Mouse (Mus musculus) MEL (cell line): ENCODE measurements around the gene Tex264. TPM values are rescaled to one million over a fixed set of nuclear protein-coding genes. Genes with fewer than 3 reads are reported as not detected.

ENCODE experiments used
- DNase-seq: peaks from one replicate; pipeline ENCODE4 v3.0.0; 2011; ENCODE audit warnings: low read depth, low spot score
- H3K27ac ChIP-seq: 2 replicates; pipeline ENCODE4 v1.5.1; 2012; ENCODE audit warnings: low read depth, mild to moderate bottlenecking, control low read depth, low read length, moderate library complexity; ENCODE audit not compliant: control insufficient read depth
- H3K27me3 ChIP-seq, 2 experiments: fragments of 150-350 bp in 1 of 2; sonication (generic) in 1 of 2; 2 replicates each; pipeline ENCODE4 v1.6.1; 2012; ENCODE audit warnings: low read length in 2 of 2, mild to moderate bottlenecking in 2 of 2, improper control_type of control experiment in 1 of 2, moderate library complexity in 1 of 2; ENCODE audit not compliant: insufficient read depth in 2 of 2, control insufficient read depth in 1 of 2
- H3K36me3 ChIP-seq, 2 experiments: 2 replicates each; pipeline ENCODE4 v1.6.1; 2012 to 2014; ENCODE audit warnings: low read length in 2 of 2, improper control_type of control experiment in 1 of 2, inconsistent platforms in 1 of 2, mild to moderate bottlenecking in 1 of 2; ENCODE audit not compliant: insufficient read depth in 2 of 2, control insufficient read depth in 1 of 2
- H3K4me1 ChIP-seq, 2 experiments: fragments of 150-350 bp in 1 of 2; sonication (generic) in 1 of 2; 2 replicates each; pipeline ENCODE4 v1.6.1; 2012; ENCODE audit warnings: low read length in 2 of 2, improper control_type of control experiment in 1 of 2, mild to moderate bottlenecking in 1 of 2; ENCODE audit not compliant: insufficient read depth in 2 of 2, control insufficient read depth in 1 of 2
- H3K4me3 ChIP-seq, 2 experiments: fragments of 150-350 bp in 1 of 2; sonication (generic) in 1 of 2; 2 replicates each; pipeline ENCODE4 v1.5.1; 2012; ENCODE audit warnings: low read depth in 2 of 2, low read length in 2 of 2, mild to moderate bottlenecking in 2 of 2, moderate library complexity in 2 of 2, control low read depth in 1 of 2, improper control_type of control experiment in 1 of 2; ENCODE audit not compliant: control insufficient read depth in 1 of 2, insufficient read depth in 1 of 2
- H3K79me2 ChIP-seq: 2 replicates; pipeline ENCODE4 v1.6.1; 2012; ENCODE audit warnings: mild to moderate bottlenecking, low read length, moderate library complexity; ENCODE audit not compliant: control insufficient read depth, poor library complexity, insufficient read depth
- H3K9ac ChIP-seq: 2 replicates; pipeline ENCODE4 v1.6.1; 2012; ENCODE audit warnings: low read depth, mild to moderate bottlenecking, control low read depth, low read length, moderate library complexity; ENCODE audit not compliant: control insufficient read depth, poor library complexity, severe bottlenecking
- H3K9me3 ChIP-seq: fragments of 150-350 bp; sonication (generic); replicated peaks from 2 replicates; pipeline ENCODE4 v1.6.1; 2012; ENCODE audit warnings: mild to moderate bottlenecking, low read length, improper control_type of control experiment, moderate library complexity; ENCODE audit not compliant: insufficient read depth
- CHD1 ChIP-seq: IDR thresholded peaks from 2 replicates; pipeline ENCODE4 v1.6.1; 2012; ENCODE audit warnings: low read depth, mild to moderate bottlenecking, inconsistent platforms, low read length, improper control_type of control experiment
- CHD2 ChIP-seq: IDR thresholded peaks from 2 replicates; pipeline ENCODE4 v1.6.1; 2011; ENCODE audit warnings: low read length, improper control_type of control experiment
- EP300 ChIP-seq, 2 experiments: IDR thresholded peaks; 2 replicates each; pipeline ENCODE4 v1.6.1; 2011; ENCODE audit warnings: improper control_type of control experiment in 2 of 2, low read length in 2 of 2, low read depth in 1 of 2, mild to moderate bottlenecking in 1 of 2
- GATA1 ChIP-seq: IDR thresholded peaks from 2 replicates; pipeline ENCODE4 v1.6.1; 2011; ENCODE audit warnings: low read depth, low read length, improper control_type of control experiment
- KAT2A ChIP-seq: conservative IDR thresholded peaks from 2 replicates; pipeline ENCODE4 v1.6.1; 2012; ENCODE audit warnings: low read depth, low read length, improper control_type of control experiment, inconsistent platforms
- MAX ChIP-seq: IDR thresholded peaks from 2 replicates; pipeline ENCODE4 v1.6.1; 2011; ENCODE audit warnings: low read length, improper control_type of control experiment
- MAZ ChIP-seq: IDR thresholded peaks from 2 replicates; pipeline ENCODE4 v1.6.1; 2012; ENCODE audit warnings: low read depth, mild to moderate bottlenecking, inconsistent platforms, low read length, improper control_type of control experiment
- MYB ChIP-seq: IDR thresholded peaks from 2 replicates; pipeline ENCODE4 v1.6.1; 2011; ENCODE audit warnings: mild to moderate bottlenecking, low read depth, low read length, improper control_type of control experiment
- NELFE ChIP-seq: IDR thresholded peaks from 2 replicates; pipeline ENCODE4 v1.6.1; 2011; ENCODE audit warnings: low read depth, low read length, improper control_type of control experiment
- POLR2AphosphoS2 ChIP-seq: IDR thresholded peaks from 2 replicates; pipeline ENCODE4 v1.6.1; 2011; ENCODE audit warnings: low read length, improper control_type of control experiment
- RAD21 ChIP-seq: IDR thresholded peaks from 2 replicates; pipeline ENCODE4 v1.6.1; 2011; ENCODE audit warnings: mild to moderate bottlenecking, low read depth, low read length, improper control_type of control experiment
- SMC3 ChIP-seq: IDR thresholded peaks from 2 replicates; pipeline ENCODE4 v1.6.1; 2011; ENCODE audit warnings: low read depth, low read length, improper control_type of control experiment
- TAL1 ChIP-seq: IDR thresholded peaks from 2 replicates; pipeline ENCODE4 v1.6.1; 2012; ENCODE audit warnings: mild to moderate bottlenecking, inconsistent platforms, low read length, moderate library complexity, mixed read lengths
- TCF12 ChIP-seq: IDR thresholded peaks from 2 replicates; pipeline ENCODE4 v1.6.1; 2014; ENCODE audit warnings: low read depth, mild to moderate bottlenecking, inconsistent platforms, low read length, improper control_type of control experiment, moderate library complexity
- UBTF ChIP-seq: IDR thresholded peaks from 2 replicates; pipeline ENCODE4 v1.6.1; 2012; ENCODE audit warnings: low read depth, mild to moderate bottlenecking, inconsistent platforms, low read length, improper control_type of control experiment, moderate library complexity, borderline replicate concordance; ENCODE audit not compliant: insufficient read depth
- ZKSCAN1 ChIP-seq: IDR thresholded peaks from 2 replicates; pipeline ENCODE4 v1.6.1; 2012; ENCODE audit warnings: low read depth, mild to moderate bottlenecking, inconsistent platforms, low read length, improper control_type of control experiment, moderate library complexity
- ZMIZ1 ChIP-seq: IDR thresholded peaks from 2 replicates; pipeline ENCODE4 v1.6.1; 2012; ENCODE audit warnings: low read depth, mild to moderate bottlenecking, inconsistent platforms, low read length, improper control_type of control experiment, moderate library complexity
- ZNF384 ChIP-seq: IDR thresholded peaks from 2 replicates; pipeline ENCODE4 v1.6.1; 2012; ENCODE audit warnings: low read depth, mild to moderate bottlenecking, inconsistent platforms, low read length, improper control_type of control experiment
- polyA plus RNA-seq, 2 experiments: library from polyadenylated mRNA; stranded (reverse) in 1 of 2; unstranded in 1 of 2; fragments of >175 nt in 1 of 2; fragments of >200 nt in 1 of 2; gene quantifications; 2 replicates each; pipeline versions ENCODE4 v1.2.1 to v1.2.4; 2012; ENCODE audit warnings: low replicate concordance in 2 of 2, low read depth in 1 of 2; ENCODE audit not compliant: insufficient read length in 2 of 2, insufficient read depth in 1 of 2, missing spikeins in 1 of 2
- total RNA-seq: library from RNA; depleted of rRNA; stranded (reverse); fragments of 300-350 nt; gene quantifications from 2 replicates; pipeline ENCODE4 v1.2.3, GENCODE M21; 2012; rRNA removed

The Tex264 gene
- total and polyA plus RNA-seq, 3 experiments: 47.1 to 87.6 TPM; not detected in 1

GRCm38 (mm10) chr9:106614616-106615015 is 71.1 kb downstream of the Tex264 start:
- Histone ChIP-seq H3K27me3 (peaks cover 6 to 15% of the 10 kb centered on the region in 2 experiments), H3K4me1 (no peaks in the 10 kb centered on the region), H3K9me3 (no peaks in the 10 kb centered on the region), H3K9ac (no peak overlapping the region), H3K36me3 (no peaks in the 10 kb centered on the region), H3K27ac (no peak overlapping the region), H3K4me3 (no peak overlapping the region), H3K79me2 (no peaks in the 10 kb centered on the region)
- TF ChIP-seq GATA1 (no peak), TCF12 (no peak)
- no peak for DNase-seq

- H3K36me3 ChIP-seq: no peaks in the 10 kb centered on the region
- H3K27me3 ChIP-seq: peaks cover 6 to 18% of the 10 kb centered on the region in 2 experiments
- no peaks in the 10 kb centered on the region for H3K9me3 ChIP-seq
- no peak overlapping the region for H3K4me3 ChIP-seq
- H3K27ac ChIP-seq: no peak overlapping the region
- H3K4me1 ChIP-seq: no peaks in the 10 kb centered on the region
- TF ChIP-seq MAX (no peak), ZNF384 (no peak), TCF12 (no peak), EP300 (IDR thresholded peaks at IDR 0.05; ENCODE audit: low read depth in 1 of 2, low read length in 2 of 2) (no peak), SMC3 (no peak), UBTF (no peak), ZMIZ1 (no peak), NELFE (no peak), MAZ (no peak), MYB (no peak), TAL1 (no peak), POLR2AphosphoS2 (no peak), KAT2A (no peak)
- H3K9ac ChIP-seq: no peak overlapping the region
- H3K79me2 ChIP-seq: no peaks in the 10 kb centered on the region
- no peak for DNase-seq
Measured at GRCm38 (mm10) chr9:106613951-106614350, 71.8 kb downstream of the Tex264 start.

- Histone ChIP-seq H3K27me3 (peaks cover 6 to 25% of the 10 kb centered on the region in 2 experiments; a peak in 3 of 4 replicates), H3K4me1 (no peaks in the 10 kb centered on the region), H3K9me3 (no peaks in the 10 kb centered on the region), H3K4me3 (no peak overlapping the region), H3K27ac (no peak overlapping the region), H3K36me3 (no peaks in the 10 kb centered on the region), H3K79me2 (no peaks in the 10 kb centered on the region), H3K9ac (no peak overlapping the region)
- no peak for DNase-seq
- TF ChIP-seq ZKSCAN1 (no peak), CHD2 (no peak), CHD1 (no peak), RAD21 (no peak), MAX (no peak)
Measured at GRCm38 (mm10) chr9:106610727-106611126, 75.0 kb downstream of the Tex264 start.

Other genes starting within 250 kb of the Tex264 start
- 38.7 and 40.9 TPM in 2 replicates for gene Acy1, start 247.6 kb downstream of the Tex264 start, total RNA-seq
- 10 to 100 TPM in 1 of 2 experiments, not detected in 1; 61.5 TPM for gene Acy1, start 247.6 kb downstream of the Tex264 start, polyA plus RNA-seq
- 2.7 and 3.4 TPM in 2 replicates for gene Abhd14b, start 238.5 kb downstream of the Tex264 start, total RNA-seq
- gene Abhd14b, start 238.5 kb downstream of the Tex264 start, polyA plus RNA-seq: 1 to 10 TPM in 1 of 2 experiments, not detected in 1; 6.5 TPM
- 22.8 and 25.1 TPM in 2 replicates for gene Abhd14a, start 238.2 kb downstream of the Tex264 start, total RNA-seq
- 10 to 100 TPM in 1 of 2 experiments, not detected in 1; 48.7 TPM for gene Abhd14a, start 238.2 kb downstream of the Tex264 start, polyA plus RNA-seq
- 7.7 and 9.2 TPM in 2 replicates for gene Pcbp4, start 232.6 kb downstream of the Tex264 start, total RNA-seq
- gene Pcbp4, start 232.6 kb downstream of the Tex264 start, polyA plus RNA-seq: 10 to 100 TPM in 1 of 2 experiments, not detected in 1; 36.6 TPM
- not detected in 2 replicates for gene Gpr62, start 220.0 kb downstream of the Tex264 start, total RNA-seq
- gene Gpr62, start 220.0 kb downstream of the Tex264 start, polyA plus RNA-seq: under 1 TPM in 1 of 2 experiments, not detected in 1; 0.10 TPM
- 226 and 315 TPM in 2 replicates for gene Rrp9, start 210.0 kb downstream of the Tex264 start, total RNA-seq
- 100 to 1,000 TPM in 1 of 2 experiments, not detected in 1; 395 TPM for gene Rrp9, start 210.0 kb downstream of the Tex264 start, polyA plus RNA-seq
- gene Parp3, start 209.0 kb downstream of the Tex264 start, total RNA-seq: 1.4 and 2.2 TPM in 2 replicates
- gene Parp3, start 209.0 kb downstream of the Tex264 start, polyA plus RNA-seq: 1 to 10 TPM in 1 of 2 experiments, not detected in 1; 5.0 TPM
- 0.39 TPM in 1 of 2 replicates, not detected in the other for gene Iqcf1, start 186.0 kb downstream of the Tex264 start, total RNA-seq
- under 1 TPM in 1 of 2 experiments, not detected in 1; 0.52 TPM for gene Iqcf1, start 186.0 kb downstream of the Tex264 start, polyA plus RNA-seq
- gene Iqcf5, start 171.4 kb downstream of the Tex264 start, total RNA-seq: 0.81 and 1.0 TPM in 2 replicates
- 1 to 10 TPM in 1 of 2 experiments, not detected in 1; 1.5 TPM for gene Iqcf5, start 171.4 kb downstream of the Tex264 start, polyA plus RNA-seq
- not detected in 2 replicates for gene Iqcf3, start 124.3 kb downstream of the Tex264 start, total RNA-seq
- not detected for gene Iqcf3, start 124.3 kb downstream of the Tex264 start, polyA plus RNA-seq
- gene Iqcf4, start 114.9 kb downstream of the Tex264 start, total RNA-seq: not detected in 2 replicates
- not detected for gene Iqcf4, start 114.9 kb downstream of the Tex264 start, polyA plus RNA-seq
- not detected in 2 replicates for gene Iqcf6, start 59.3 kb downstream of the Tex264 start, total RNA-seq
- gene Iqcf6, start 59.3 kb downstream of the Tex264 start, polyA plus RNA-seq: not detected
- gene Grm2, start 29.8 kb downstream of the Tex264 start, total RNA-seq: not detected in 2 replicates
- not detected for gene Grm2, start 29.8 kb downstream of the Tex264 start, polyA plus RNA-seq
- gene Rad54l2, start 103.3 kb upstream of the Tex264 start, total RNA-seq: 11.9 and 13.3 TPM in 2 replicates
- gene Rad54l2, start 103.3 kb upstream of the Tex264 start, polyA plus RNA-seq: 10 to 100 TPM; 15.5 to 27.2 TPM
- 56.3 and 57.3 TPM in 2 replicates for gene Dcaf1, start 135.9 kb upstream of the Tex264 start, total RNA-seq
- 100 to 1,000 TPM in 1 of 2 experiments, 10 to 100 TPM in 1; 58.7 to 131 TPM for gene Dcaf1, start 135.9 kb upstream of the Tex264 start, polyA plus RNA-seq
- gene Rbm15b, start 201.5 kb upstream of the Tex264 start, total RNA-seq: 23.3 and 29.7 TPM in 2 replicates
- gene Rbm15b, start 201.5 kb upstream of the Tex264 start, polyA plus RNA-seq: 10 to 100 TPM in 1 of 2 experiments, not detected in 1; 42.2 TPM
- gene Manf, start 206.1 kb upstream of the Tex264 start, total RNA-seq: 209 and 316 TPM in 2 replicates
- gene Manf, start 206.1 kb upstream of the Tex264 start, polyA plus RNA-seq: 100 to 1,000 TPM in 1 of 2 experiments, not detected in 1; 289 TPM